Mouse (Mus musculus): Measurements from ENCODE around the gene Tmem51.

DNA sequence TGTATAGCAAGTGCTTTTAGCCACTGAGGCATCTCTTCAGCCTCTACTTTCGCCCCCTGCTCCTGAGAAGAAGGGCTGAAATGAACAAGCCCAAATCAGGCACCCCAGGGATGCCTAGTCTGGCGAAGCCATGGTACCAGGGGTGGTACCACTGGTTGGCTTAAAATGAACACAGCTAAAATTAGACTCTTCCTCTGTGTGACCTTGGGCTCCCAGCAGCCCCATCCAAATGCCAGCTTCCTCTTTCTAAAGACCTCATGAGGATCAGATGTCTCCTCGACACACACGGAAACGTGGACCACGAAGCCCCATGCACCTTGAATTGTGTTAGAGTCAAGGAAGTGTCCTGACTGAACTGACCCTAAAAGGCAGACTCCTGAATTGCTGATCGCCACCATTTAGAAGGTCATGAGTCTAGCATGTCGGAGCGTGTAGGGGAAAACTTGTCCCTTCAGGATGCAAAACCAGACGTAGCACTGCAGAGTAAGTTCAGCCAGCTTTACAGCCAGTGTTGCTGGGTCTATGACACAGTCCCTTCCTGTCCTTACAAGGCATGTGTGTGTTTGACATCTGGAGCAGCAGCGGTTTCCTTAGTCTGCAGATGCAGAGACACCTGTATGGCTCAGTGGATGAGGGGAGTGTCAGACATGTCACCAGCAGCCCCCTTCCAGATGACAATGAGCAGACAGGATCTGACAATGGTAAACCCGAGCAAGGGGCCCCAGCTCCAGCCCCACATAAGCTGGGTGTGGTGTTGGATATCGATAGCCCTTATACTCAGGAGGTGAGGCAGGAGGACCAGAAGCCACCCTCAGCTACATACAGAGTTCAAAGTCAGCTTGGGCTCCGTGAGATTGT is 4.2 kb downstream of the Tmem51 start:
- no peak for TF ChIP-seq CEBPB (IDR thresholded peaks at IDR 0.05; ENCODE audit: insufficient read depth, poor library complexity, severe bottlenecking)
- no peak for TF ChIP-seq POLR2A (IDR thresholded peaks at IDR 0.05; ENCODE audit: insufficient read length, low read depth)
- no peak for TF ChIP-seq E2F4 (IDR thresholded peaks at IDR 0.05; ENCODE audit: insufficient read depth)
- no peak for TF ChIP-seq MYOG (IDR thresholded peaks at IDR 0.05; ENCODE audit: control insufficient read depth in 1 of 3, insufficient read depth in 1 of 3, insufficient read length in 2 of 3, low read depth in 2 of 3)
- TF ChIP-seq USF1 (IDR thresholded peaks at IDR 0.05; ENCODE audit: low read depth), result no peak
- no peak for TF ChIP-seq REST (IDR thresholded peaks at IDR 0.05; ENCODE audit: insufficient read depth, insufficient read length)
- TF ChIP-seq POLR2AphosphoS2 (IDR thresholded peaks at IDR 0.05; ENCODE audit: insufficient read length, low read depth), result no peak

Measured in myocyte (in vitro differentiated cells).